Mouse (Mus musculus): ENCODE data around the gene Ptprh.

Gene Ptprh

GRCm38 (mm10) chr7:4501558-4502397 is 102.1 kb downstream of the Ptprh start, which contains the start of gene Ppp1r12c:
TSS of gene Ppp1r12c (minus strand) at chr7:4501680.
- peak; percentile 94 for DNase-seq (ENCODE audit: low spot score)

- DNase-seq (ENCODE audit: low spot score): peak; percentile 38
Observed at GRCm38 (mm10) chr7:4500892-4501471, 102.9 kb downstream of the Ptprh start.

- DNase-seq (ENCODE audit: low spot score): no peak
Observed at GRCm38 (mm10) chr7:4499034-4499433, 104.8 kb downstream of the Ptprh start.
